Comparison of ENCODE assay signal across 8 mouse cellular contexts in genomic region chr6:127152106-127152951, GRCm38 (mm10). TPM values are rescaled to one million over a fixed set of nuclear protein-coding genes. Genes with fewer than 3 reads are reported as not detected.
A peak's percentile ranks its signal among the peaks of the same experiment; 100 is the strongest.
DNase-seq lines count a peak whose midpoint lies in the region; ATAC-seq and TF ChIP-seq lines count a peak whose summit lies in the region.

Gene Ccnd2, minus strand, starts transcription at chr6:127152193.

- under 1% methylated on average over 38 of the region's 40 CpGs for WGBS in hindbrain, embryonic 16.5 days
- WGBS in macrophage (ENCODE audit: missing documents) = 1% methylated on average over 35 of the region's 40 CpGs

- peaks cover 7% of the 10 kb centered on the region for H3K36me3 ChIP-seq in E14TG2a.4 (ENCODE audit: insufficient read depth, low read length)
- no peaks in the 10 kb centered on the region for H3K36me3 ChIP-seq in hindbrain, embryonic 16.5 days (ENCODE audit: control insufficient read depth, insufficient read depth, low read length)
- no peaks in the 10 kb centered on the region for H3K36me3 ChIP-seq in macrophage (ENCODE audit: inconsistent target)

- no peaks in the 10 kb centered on the region for H3K9me3 ChIP-seq in E14TG2a.4 (ENCODE audit: low read length)
- no peaks in the 10 kb centered on the region for H3K9me3 ChIP-seq in hindbrain, embryonic 16.5 days (ENCODE audit: control insufficient read depth, low read length)

- H3K27ac ChIP-seq in hindbrain, embryonic 16.5 days (ENCODE audit: low read depth, low read length) = peak within 1 kb of the TSS; percentile 53
- no peak within 1 kb of the TSS for H3K27ac ChIP-seq in macrophage

- peaks cover 78% of the 10 kb centered on the region for H3K27me3 ChIP-seq in E14TG2a.4 (ENCODE audit: insufficient read depth, low read length)
- H3K27me3 ChIP-seq in hindbrain, embryonic 16.5 days (replicated peaks; ENCODE audit: control insufficient read depth, insufficient read depth, low read length) = peaks cover 29% of the 10 kb centered on the region

- ATAC-seq in hindbrain, embryonic 16.5 days = peak; percentile 68

- no peak for TF ChIP-seq CTCF in E14TG2a.4 (conservative IDR thresholded peaks at IDR 0.05; ENCODE audit: low read length)

- no peaks in the 10 kb centered on the region for H3K79me2 ChIP-seq in macrophage (ENCODE audit: inconsistent target)

- H3K4me3 ChIP-seq in E14TG2a.4 (replicated peaks; ENCODE audit: low read length) (peak within 1 kb of the TSS; percentile 73), macrophage (ENCODE audit: inconsistent target) (0 out of 2 replicates have a peak within 1 kb of the TSS, but pooled peaks have one; percentile 67)
- peak within 1 kb of the TSS; percentile 44 for H3K4me3 ChIP-seq in hindbrain, embryonic 16.5 days (ENCODE audit: low read length)

- peaks cover 68% of the 10 kb centered on the region for H3K4me1 ChIP-seq in E14TG2a.4 (replicated peaks; ENCODE audit: low read depth, low read length)
- H3K4me1 ChIP-seq in hindbrain, embryonic 16.5 days (ENCODE audit: control insufficient read depth, insufficient read depth, low read depth, low read length) = peaks cover 53% of the 10 kb centered on the region

- peak within 1 kb of the TSS; percentile 64 for H3K4me2 ChIP-seq in hindbrain, embryonic 16.5 days (ENCODE audit: low read length)

- peak; percentile 83 for DNase-seq in adrenal gland, postnatal 10 days
- DNase-seq in forelimb bud, embryonic 11.5 days (ENCODE audit: low read depth, low spot score) = peak; percentile 89
- DNase-seq in left cerebral cortex, adult 8-10 months (ENCODE audit: low spot score in 2 of 2) = peak in 1 of 2 experiments; percentile 43
- DNase-seq in right cerebral cortex, postnatal 14 days = peak; percentile 55
- DNase-seq in frontal cortex, postnatal 25 days (ENCODE audit: low spot score in 2 of 2) = no peak

- peak within 1 kb of the TSS; percentile 64 for H3K9ac ChIP-seq in hindbrain, embryonic 16.5 days (ENCODE audit: low read depth, low read length)

RNA-seq across cellular contexts. Expression of gene Ccnd2, which starts in this region (rescaled TPM):
- total RNA-seq in adrenal gland, postnatal 10 days (2021) = 100 to 1,000 TPM; 177 to 178 TPM
- 248 and 340 TPM in 2 replicates for polyA plus RNA-seq in hindbrain, embryonic 16.5 days (2015; fragmentation: Nextera tagmentation; extraction: Ambion mirVana)
- 10 to 100 TPM; 63.0 to 86.8 (median 73.0) TPM for total RNA-seq in left cerebral cortex, adult 8-10 months (2022)
- total RNA-seq in macrophage (2018; cell fraction: chromatin; rRNA removed) = 100 to 1,000 TPM in 1 of 26 experiments, 10 to 100 TPM in 7, 1 to 10 TPM in 16, under 1 TPM in 2; 0.44 to 104 (median 4.7) TPM
- total RNA-seq in macrophage (2018; cell fraction: cytosol; rRNA removed) = 10 to 100 TPM in 14 of 26 experiments, 1 to 10 TPM in 12; 1.7 to 55.9 (median 10.7) TPM
- total RNA-seq in macrophage (2018; cell fraction: nucleus; rRNA removed) = 100 to 1,000 TPM in 2 of 26 experiments, 10 to 100 TPM in 16, 1 to 10 TPM in 8; 1.5 to 122 (median 17.0) TPM
- polyA plus RNA-seq in macrophage (2018) = 0.90 to 5.6 TPM (median 1.8 TPM) in 3 replicates

Comparison
In these comparisons a context has a peak if more than half of its experiments do, and no peak if none do; other contexts are left out.
1. RNA of gene Ccnd2 (polyA plus RNA-seq): 248 to 340 TPM in hindbrain, embryonic 16.5 days; 0.90 to 5.6 TPM in macrophage; every median in the first group is over 10 times any median in the second.
2. DNase-seq: peak in adrenal gland, postnatal 10 days (single experiment), forelimb bud, embryonic 11.5 days (single experiment) and right cerebral cortex, postnatal 14 days (single experiment); none in frontal cortex, postnatal 25 days (0 of 2).
3. Peak in every context shown above with its lines, with median percentiles within 50 percentile points of each other: H3K4me3 ChIP-seq.